Mouse (Mus musculus): ENCODE results near the gene Rpl26. TPM values are rescaled to one million over a fixed set of nuclear protein-coding genes. Genes with fewer than 3 reads are reported as not detected.

The Rpl26 gene
- polyA plus RNA-seq, 1 experiment from 2014 or later, result 951 TPM

DNA sequence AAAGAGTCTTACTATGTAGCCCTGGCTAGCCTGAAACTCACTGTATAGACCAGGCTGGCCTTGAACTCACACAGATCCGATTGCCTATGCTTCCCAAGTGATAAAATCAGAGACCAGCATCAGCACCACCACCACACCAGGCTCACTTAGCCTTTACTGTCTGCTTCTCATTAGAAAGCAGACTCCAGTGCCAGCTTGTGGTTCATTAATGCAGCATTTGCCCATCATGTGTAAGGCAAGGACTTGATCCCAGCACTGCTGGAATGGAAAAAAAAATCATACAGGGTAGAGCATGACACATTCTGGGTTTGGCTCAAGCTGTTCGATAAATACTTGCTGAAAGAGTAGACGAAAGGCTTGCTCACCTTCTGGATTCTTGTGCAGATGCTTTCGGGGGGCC is 44.6 kb downstream of the Rpl26 start:
- Histone ChIP-seq H3K27ac (ENCODE audit: low read length) (no peak overlapping the region), H3K4me1 (replicated peaks; ENCODE audit: control insufficient read depth, insufficient read depth, low read length) (no peaks in the 10 kb centered on the region), H3K36me3 (ENCODE audit: control insufficient read depth, insufficient read depth, low read length) (0 out of 2 replicates have a peak, but pooled peaks cover 2% of the 10 kb centered on the region), H3K27me3 (ENCODE audit: control insufficient read depth, insufficient read depth, low read depth, low read length) (peaks cover 3% of the 10 kb centered on the region; the same call in 1 of the 2 replicates), H3K4me2 (ENCODE audit: low read depth, low read length) (no peak overlapping the region), H3K9me3 (ENCODE audit: control insufficient read depth, low read length) (no peaks in the 10 kb centered on the region), H3K9ac (ENCODE audit: low read length) (no peak overlapping the region), H3K4me3 (ENCODE audit: low read length) (no peak overlapping the region)
- ATAC-seq (ENCODE audit: low read depth), result no peak
- 82% methylated on average over 4 of the region's 4 CpGs for WGBS

GRCm38 (mm10) chr11:68946806-68947440 is 45.5 kb downstream of the Rpl26 start:
- no peaks in the 10 kb centered on the region for H3K4me1 ChIP-seq (replicated peaks; ENCODE audit: control insufficient read depth, insufficient read depth, low read length)
- H3K4me2 ChIP-seq (ENCODE audit: low read depth, low read length), result 0 out of 2 replicates have a peak overlapping the region, but pooled peaks have one; percentile 13
- 21% methylated on average over 16 of the region's 16 CpGs for WGBS
- no peak for ATAC-seq (ENCODE audit: low read depth)
- no peak overlapping the region for H3K9ac ChIP-seq (ENCODE audit: low read length)
- H3K9me3 ChIP-seq (ENCODE audit: control insufficient read depth, low read length), result no peaks in the 10 kb centered on the region
- no peak overlapping the region for H3K4me3 ChIP-seq (ENCODE audit: low read length)
- H3K27ac ChIP-seq (ENCODE audit: low read length), result no peak overlapping the region
- H3K36me3 ChIP-seq (ENCODE audit: control insufficient read depth, insufficient read depth, low read length), result 0 out of 2 replicates have a peak, but pooled peaks cover 2% of the 10 kb centered on the region
- H3K27me3 ChIP-seq (ENCODE audit: control insufficient read depth, insufficient read depth, low read depth, low read length), result peaks cover 5% of the 10 kb centered on the region; the same call in 1 of the 2 replicates

DNA sequence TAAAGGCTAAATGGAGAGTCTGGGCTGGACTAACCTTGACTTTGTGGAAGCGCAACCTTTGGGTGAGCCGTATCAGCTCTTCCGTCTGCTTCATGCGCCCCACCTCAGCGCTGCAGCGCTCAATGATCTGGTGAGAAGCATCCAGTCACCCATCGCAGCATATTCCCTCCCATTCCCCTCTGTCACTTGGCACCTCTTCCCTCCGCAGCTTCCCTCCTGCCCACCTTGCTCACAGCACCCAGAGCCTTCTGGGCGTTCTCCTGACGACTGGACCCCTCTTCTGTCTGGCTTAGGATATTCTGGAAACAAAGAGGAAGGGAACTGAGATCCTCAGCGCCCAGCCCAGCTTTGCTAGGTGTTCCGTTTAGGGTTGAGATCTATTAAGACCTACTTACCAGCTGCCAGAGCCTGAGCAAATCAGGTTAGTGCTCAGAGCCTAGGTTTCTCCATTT is 46.2 kb downstream of the Rpl26 start:
- no peak overlapping the region for H3K9ac ChIP-seq (ENCODE audit: low read length)
- WGBS, result 16% methylated on average over 12 of the region's 12 CpGs
- no peak for ATAC-seq (ENCODE audit: low read depth)
- H3K27me3 ChIP-seq (ENCODE audit: control insufficient read depth, insufficient read depth, low read depth, low read length), result peaks cover 8% of the 10 kb centered on the region; the same call in 1 of the 2 replicates
- H3K4me3 ChIP-seq (ENCODE audit: low read length), result no peak overlapping the region
- 0 out of 2 replicates have a peak, but pooled peaks cover 2% of the 10 kb centered on the region for H3K36me3 ChIP-seq (ENCODE audit: control insufficient read depth, insufficient read depth, low read length)
- no peak overlapping the region for H3K27ac ChIP-seq (ENCODE audit: low read length)
- no peaks in the 10 kb centered on the region for H3K4me1 ChIP-seq (replicated peaks; ENCODE audit: control insufficient read depth, insufficient read depth, low read length)
- H3K4me2 ChIP-seq (ENCODE audit: low read depth, low read length), result no peak overlapping the region
- no peaks in the 10 kb centered on the region for H3K9me3 ChIP-seq (ENCODE audit: control insufficient read depth, low read length)

GRCm38 (mm10) chr11:68953903-68954302 is 52.5 kb downstream of the Rpl26 start:
- Histone ChIP-seq H3K9me3 (ENCODE audit: control insufficient read depth, low read length) (no peaks in the 10 kb centered on the region), H3K27me3 (ENCODE audit: control insufficient read depth, insufficient read depth, low read depth, low read length) (peaks cover 33% of the 10 kb centered on the region), H3K4me3 (ENCODE audit: low read length) (peak overlapping the region; percentile 52), H3K27ac (ENCODE audit: low read length) (no peak overlapping the region), H3K36me3 (ENCODE audit: control insufficient read depth, insufficient read depth, low read length) (no peaks in the 10 kb centered on the region), H3K4me2 (ENCODE audit: low read depth, low read length) (peak overlapping the region; percentile 74), H3K9ac (ENCODE audit: low read length) (peak overlapping the region; percentile 32; the same call in 1 of the 2 replicates), H3K4me1 (replicated peaks; ENCODE audit: control insufficient read depth, insufficient read depth, low read length) (peaks cover 12% of the 10 kb centered on the region)
- ATAC-seq (ENCODE audit: low read depth), result no peak
- 7% methylated on average over 13 of the region's 13 CpGs for WGBS

DNA sequence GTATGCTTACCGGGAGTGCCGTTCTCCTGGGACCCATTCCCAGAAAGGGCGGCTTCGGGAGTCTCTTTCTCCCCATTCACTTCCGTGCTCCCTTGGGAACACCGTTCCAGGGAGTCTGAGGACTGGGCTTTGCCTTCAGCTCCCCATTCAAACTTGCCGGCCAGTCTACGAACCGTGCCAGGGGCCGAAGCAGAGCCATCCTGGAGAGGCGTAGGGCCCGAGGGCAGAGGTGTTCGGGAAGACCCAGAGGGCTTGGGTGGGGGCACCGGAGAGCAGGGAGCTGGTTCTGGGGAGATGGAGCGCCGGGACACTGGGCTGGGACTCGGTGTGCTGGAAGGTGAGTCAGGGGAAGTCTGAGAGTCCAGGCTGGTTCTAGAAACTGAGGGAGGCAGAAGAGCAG is 53.0 kb downstream of the Rpl26 start:
- H3K4me3 ChIP-seq (ENCODE audit: low read length), result peak overlapping the region; percentile 52
- peak overlapping the region; percentile 74 for H3K4me2 ChIP-seq (ENCODE audit: low read depth, low read length)
- H3K27ac ChIP-seq (ENCODE audit: low read length), result no peak overlapping the region
- peaks cover 33% of the 10 kb centered on the region for H3K27me3 ChIP-seq (ENCODE audit: control insufficient read depth, insufficient read depth, low read depth, low read length)
- H3K9me3 ChIP-seq (ENCODE audit: control insufficient read depth, low read length), result no peaks in the 10 kb centered on the region
- no peaks in the 10 kb centered on the region for H3K36me3 ChIP-seq (ENCODE audit: control insufficient read depth, insufficient read depth, low read length)
- H3K9ac ChIP-seq (ENCODE audit: low read length), result peak overlapping the region; percentile 63
- H3K4me1 ChIP-seq (replicated peaks; ENCODE audit: control insufficient read depth, insufficient read depth, low read length), result peaks cover 12% of the 10 kb centered on the region
- WGBS, result 2% methylated on average over 17 of the region's 17 CpGs
- ATAC-seq (ENCODE audit: low read depth), result no peak

DNA sequence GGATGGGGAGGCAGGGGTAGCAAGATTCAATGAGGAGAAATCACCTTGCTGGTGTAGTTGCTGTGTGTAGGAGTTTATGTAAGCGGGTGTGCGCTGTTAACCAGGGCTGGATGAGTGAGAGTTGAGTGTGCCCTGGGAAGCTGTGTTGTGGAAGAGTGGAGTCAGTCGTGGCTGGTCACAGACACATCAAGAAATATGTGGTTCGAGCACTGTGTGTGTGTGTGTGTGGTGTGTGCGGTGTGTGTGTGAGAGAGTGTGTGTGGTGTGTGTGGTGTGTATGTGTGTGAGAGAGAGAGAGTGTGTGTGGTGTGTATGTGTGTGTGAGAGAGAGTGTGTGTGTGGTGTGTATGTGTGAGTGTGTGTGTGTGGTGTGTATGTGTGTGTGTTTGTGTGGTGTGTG is 54.1 kb downstream of the Rpl26 start:
- peak overlapping the region; percentile 52 for H3K4me3 ChIP-seq (ENCODE audit: low read length)
- ATAC-seq (ENCODE audit: low read depth), result no peak
- 59% methylated on average over 5 of the region's 5 CpGs for WGBS
- no peak overlapping the region for H3K9ac ChIP-seq (ENCODE audit: low read length)
- H3K27ac ChIP-seq (ENCODE audit: low read length), result no peak overlapping the region
- peaks cover 12% of the 10 kb centered on the region for H3K4me1 ChIP-seq (replicated peaks; ENCODE audit: control insufficient read depth, insufficient read depth, low read length)
- no peaks in the 10 kb centered on the region for H3K36me3 ChIP-seq (ENCODE audit: control insufficient read depth, insufficient read depth, low read length)
- peak overlapping the region; percentile 74 for H3K4me2 ChIP-seq (ENCODE audit: low read depth, low read length)
- H3K27me3 ChIP-seq (ENCODE audit: control insufficient read depth, insufficient read depth, low read depth, low read length), result peaks cover 33% of the 10 kb centered on the region
- H3K9me3 ChIP-seq (ENCODE audit: control insufficient read depth, low read length), result no peaks in the 10 kb centered on the region

DNA sequence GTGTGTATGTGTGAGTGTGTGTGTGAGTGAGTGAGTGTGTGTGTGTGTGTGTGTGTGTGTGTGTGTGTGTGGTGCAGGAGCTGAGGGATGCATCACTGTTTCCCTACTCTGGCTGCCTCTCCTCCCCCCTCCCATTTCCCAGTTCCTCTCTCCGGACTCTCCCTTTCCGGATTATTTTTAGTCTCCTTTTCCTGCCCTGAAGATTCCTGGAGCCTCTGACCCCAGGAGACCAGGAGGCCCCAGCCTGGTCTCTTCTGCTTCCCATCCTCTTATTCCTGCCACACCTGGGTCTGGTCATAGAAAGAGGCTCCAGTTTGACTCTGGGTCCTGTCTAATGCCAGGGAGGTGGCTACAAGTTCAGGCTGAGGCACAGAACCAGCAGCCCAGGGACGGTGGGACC is 54.7 kb downstream of the Rpl26 start:
- Histone ChIP-seq H3K4me2 (ENCODE audit: low read depth, low read length) (peak overlapping the region; percentile 74), H3K9ac (ENCODE audit: low read length) (peak overlapping the region; percentile 50), H3K27me3 (ENCODE audit: control insufficient read depth, insufficient read depth, low read depth, low read length) (peaks cover 33% of the 10 kb centered on the region)

More for the DNA sequence above, 54.7 kb downstream of the Rpl26 start:
- Histone ChIP-seq H3K27ac (ENCODE audit: low read length) (peak overlapping the region; percentile 89), H3K9me3 (ENCODE audit: control insufficient read depth, low read length) (no peaks in the 10 kb centered on the region), H3K36me3 (ENCODE audit: control insufficient read depth, insufficient read depth, low read length) (no peaks in the 10 kb centered on the region), H3K4me3 (ENCODE audit: low read length) (peak overlapping the region; percentile 48), H3K4me1 (replicated peaks; ENCODE audit: control insufficient read depth, insufficient read depth, low read length) (peaks cover 12% of the 10 kb centered on the region)
- peak; percentile 55 for ATAC-seq (ENCODE audit: low read depth)
- 22% methylated on average over 3 of the region's 3 CpGs for WGBS

Other genes starting within 250 kb of the Rpl26 start
- gene Myh10, start 210.0 kb upstream of the Rpl26 start, polyA plus RNA-seq (2015; fragmentation: Nextera tagmentation; extraction: Ambion mirVana), result 119 and 125 TPM in 2 replicates
- 73.5 and 83.8 TPM in 2 replicates for gene Ndel1, start 29.7 kb upstream of the Rpl26 start, polyA plus RNA-seq (2015; fragmentation: Nextera tagmentation; extraction: Ambion mirVana)
- 0.06 and 0.13 TPM in 2 replicates for gene Rnf222, start 13.0 kb upstream of the Rpl26 start, polyA plus RNA-seq (2015; fragmentation: Nextera tagmentation; extraction: Ambion mirVana)
- not detected in 2 replicates for gene Odf4, start 25.5 kb downstream of the Rpl26 start, polyA plus RNA-seq (2015; fragmentation: Nextera tagmentation; extraction: Ambion mirVana)
- 28.3 and 28.9 TPM in 2 replicates for gene Arhgef15, start 55.9 kb downstream of the Rpl26 start, polyA plus RNA-seq (2015; fragmentation: Nextera tagmentation; extraction: Ambion mirVana)
- 2.9 and 3.3 TPM in 2 replicates for gene Slc25a35, start 66.5 kb downstream of the Rpl26 start, polyA plus RNA-seq (2015; fragmentation: Nextera tagmentation; extraction: Ambion mirVana)
- gene Rangrf, start 73.6 kb downstream of the Rpl26 start, polyA plus RNA-seq (2015; fragmentation: Nextera tagmentation; extraction: Ambion mirVana), result 36.7 and 40.3 TPM in 2 replicates
- gene Pfas, start 106.9 kb downstream of the Rpl26 start, polyA plus RNA-seq (2015; fragmentation: Nextera tagmentation; extraction: Ambion mirVana), result 26.2 and 27.0 TPM in 2 replicates
- 47.6 and 53.3 TPM in 2 replicates for gene Ctc1, start 114.3 kb downstream of the Rpl26 start, polyA plus RNA-seq (2015; fragmentation: Nextera tagmentation; extraction: Ambion mirVana)
- 183 and 189 TPM in 2 replicates for gene Aurkb, start 144.1 kb downstream of the Rpl26 start, polyA plus RNA-seq (2015; fragmentation: Nextera tagmentation; extraction: Ambion mirVana)
- gene Borcs6, start 158.1 kb downstream of the Rpl26 start, polyA plus RNA-seq (2015; fragmentation: Nextera tagmentation; extraction: Ambion mirVana), result 7.2 and 8.6 TPM in 2 replicates
- gene Tmem107, start 169.2 kb downstream of the Rpl26 start, polyA plus RNA-seq (2015; fragmentation: Nextera tagmentation; extraction: Ambion mirVana), result 101 and 104 TPM in 2 replicates
- 80.6 and 85.2 TPM in 2 replicates for gene Vamp2, start 186.9 kb downstream of the Rpl26 start, polyA plus RNA-seq (2015; fragmentation: Nextera tagmentation; extraction: Ambion mirVana)
- 31.1 and 32.4 TPM in 2 replicates for gene Per1, start 193.6 kb downstream of the Rpl26 start, polyA plus RNA-seq (2015; fragmentation: Nextera tagmentation; extraction: Ambion mirVana)
- 0.38 and 0.43 TPM in 2 replicates for gene Hes7, start 218.8 kb downstream of the Rpl26 start, polyA plus RNA-seq (2015; fragmentation: Nextera tagmentation; extraction: Ambion mirVana)
- gene 9130213A22Rik, start 221.0 kb downstream of the Rpl26 start, polyA plus RNA-seq (2015; fragmentation: Nextera tagmentation; extraction: Ambion mirVana), result 0.36 and 0.44 TPM in 2 replicates
- 0.24 and 0.31 TPM in 2 replicates for gene Aloxe3, start 224.3 kb downstream of the Rpl26 start, polyA plus RNA-seq (2015; fragmentation: Nextera tagmentation; extraction: Ambion mirVana)